Mouse (Mus musculus) spleen, adult 12 weeks (tissue): ENCODE data around the gene Cdhr5.

Source experiments
- DNase-seq: peaks from one replicate; pipeline ENCODE4 v3.0.0; 2022; ENCODE audit warnings: low spot score

Gene Cdhr5

DNA sequence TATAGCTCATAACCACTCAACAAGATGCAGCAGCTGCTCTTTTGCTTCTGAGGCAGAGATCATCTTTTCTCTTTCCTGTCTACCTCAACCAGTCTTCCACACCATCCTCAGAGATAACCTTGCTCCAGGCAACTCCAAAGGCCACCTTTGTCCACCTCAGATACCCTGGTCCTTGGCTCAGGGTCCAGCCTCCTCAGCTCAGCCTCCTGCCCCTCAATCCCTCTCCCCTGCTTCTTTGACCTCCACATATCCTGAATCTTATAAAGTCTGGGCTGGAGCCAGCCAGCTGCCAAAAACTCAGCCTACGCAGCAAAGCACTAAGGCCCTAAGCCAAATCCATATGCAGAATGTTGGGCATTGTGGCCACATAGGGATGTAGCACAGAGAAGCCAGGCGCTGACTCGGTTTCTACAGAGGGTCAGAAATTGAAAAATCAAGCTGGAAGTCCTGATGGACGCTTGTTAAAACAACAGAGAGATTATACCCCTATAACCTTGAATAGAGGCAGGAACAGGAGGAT lies 53.8 kb downstream of the Cdhr5 start:
- DNase-seq, result no peak

DNA sequence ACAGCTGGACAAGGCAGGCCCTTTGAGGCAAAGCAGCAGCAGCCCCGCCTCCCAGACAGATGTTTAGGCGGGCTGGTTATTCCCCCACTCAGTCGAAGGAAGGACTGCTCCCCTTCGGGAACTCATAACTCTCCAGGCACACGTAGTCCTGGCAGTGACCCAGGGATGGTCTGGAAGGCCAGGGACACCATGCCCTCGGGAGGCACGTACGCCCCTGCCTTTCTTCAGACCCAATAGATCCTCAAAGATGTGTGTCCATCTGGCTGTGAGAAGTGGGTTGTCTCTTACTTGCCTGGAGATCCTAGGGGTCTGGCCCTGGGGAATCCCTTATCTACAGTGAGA lies 54.5 kb downstream of the Cdhr5 start:
- DNase-seq, result no peak

DNA sequence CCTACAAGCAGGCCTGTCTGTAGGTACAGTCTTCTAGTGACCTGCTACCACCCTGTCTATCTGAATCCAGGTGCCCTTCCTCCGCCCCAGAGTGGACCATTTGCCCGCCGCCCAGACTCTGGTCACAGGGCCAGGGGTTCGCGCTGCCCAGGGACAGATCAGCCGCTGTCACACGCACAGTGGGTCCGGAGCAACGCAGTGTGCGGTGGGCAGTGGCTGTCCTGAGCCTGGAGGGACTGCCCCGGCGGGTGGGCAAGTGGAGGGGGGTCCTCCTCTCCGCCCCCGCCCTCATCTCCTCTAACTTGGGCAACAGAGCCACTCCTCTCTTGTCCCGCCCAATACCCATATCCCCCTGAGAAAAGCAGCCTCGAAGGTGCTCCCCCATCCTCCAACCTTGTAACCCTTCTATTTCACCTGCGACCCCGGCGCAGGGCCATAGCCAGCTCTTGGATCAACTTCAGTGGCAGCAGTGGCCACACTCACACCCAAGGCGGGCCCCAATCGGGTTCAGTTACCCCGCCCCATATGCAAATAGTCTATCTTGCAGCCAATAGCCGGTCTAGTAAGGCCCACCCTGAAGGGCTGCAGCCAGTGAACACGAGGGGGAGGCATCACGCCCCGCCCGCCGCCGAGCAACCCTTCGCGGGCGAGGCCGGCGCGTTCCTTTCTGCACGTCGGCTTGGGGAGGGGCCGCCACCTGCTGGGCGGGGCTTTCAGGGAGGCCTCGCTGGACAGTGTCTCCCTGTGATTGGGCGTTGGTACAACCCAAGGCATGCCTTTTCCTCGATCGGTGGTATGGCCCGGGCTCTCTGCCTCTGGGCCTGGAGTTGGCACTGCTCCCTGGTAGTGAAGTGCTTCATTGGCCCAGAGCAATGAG lies 55.1 kb downstream of the Cdhr5 start:
- peak; percentile 95 for DNase-seq

DNA sequence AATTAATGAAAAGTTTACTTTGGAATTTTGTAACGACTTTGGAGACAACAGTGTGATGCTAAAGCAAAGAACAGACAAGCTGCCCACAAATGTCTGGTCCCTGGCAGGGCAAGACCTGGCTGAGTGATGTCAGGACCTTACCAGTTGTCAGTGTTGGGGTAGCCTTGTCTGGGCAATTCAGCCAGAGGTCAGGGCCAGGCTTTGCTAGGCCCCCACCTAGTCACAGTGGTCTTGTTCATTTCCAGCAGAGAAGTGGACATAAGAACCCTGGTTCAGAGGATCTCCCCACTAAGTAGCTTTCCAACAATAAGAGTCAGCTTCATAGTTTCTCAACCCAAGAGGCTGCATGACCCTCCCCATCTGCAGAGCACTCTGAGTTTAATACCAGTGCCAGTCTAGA lies 56.2 kb downstream of the Cdhr5 start:
- no peak for DNase-seq

DNA sequence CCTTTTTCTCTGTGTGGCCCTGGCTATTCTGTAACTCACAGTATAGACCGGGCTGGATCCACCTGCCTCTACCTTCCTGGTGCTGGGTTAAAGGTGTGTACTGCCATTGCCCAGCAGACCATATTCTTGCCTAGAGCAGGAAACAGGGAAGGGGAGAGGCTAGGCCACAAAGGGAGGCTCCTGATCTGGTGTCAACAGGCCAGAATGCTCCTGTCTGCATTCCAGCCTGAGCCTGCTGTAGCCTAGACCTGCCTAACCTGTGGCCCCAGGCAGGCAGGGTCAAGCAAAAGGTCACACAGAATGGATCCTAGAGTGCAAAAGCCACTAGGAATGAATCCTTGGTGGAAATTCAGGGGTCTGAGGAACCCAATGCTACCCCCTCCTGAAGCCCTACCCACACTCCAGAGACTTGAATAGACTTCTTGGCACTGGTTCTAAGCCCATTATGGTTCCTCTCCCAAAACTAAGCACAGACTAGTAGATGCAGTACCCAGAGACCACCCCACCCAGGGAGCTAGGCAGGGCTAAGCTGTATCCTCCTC lies 57.0 kb downstream of the Cdhr5 start:
- DNase-seq, result no peak
